Mouse (Mus musculus): Measurements from ENCODE around the gene Gm20683.

DNA sequence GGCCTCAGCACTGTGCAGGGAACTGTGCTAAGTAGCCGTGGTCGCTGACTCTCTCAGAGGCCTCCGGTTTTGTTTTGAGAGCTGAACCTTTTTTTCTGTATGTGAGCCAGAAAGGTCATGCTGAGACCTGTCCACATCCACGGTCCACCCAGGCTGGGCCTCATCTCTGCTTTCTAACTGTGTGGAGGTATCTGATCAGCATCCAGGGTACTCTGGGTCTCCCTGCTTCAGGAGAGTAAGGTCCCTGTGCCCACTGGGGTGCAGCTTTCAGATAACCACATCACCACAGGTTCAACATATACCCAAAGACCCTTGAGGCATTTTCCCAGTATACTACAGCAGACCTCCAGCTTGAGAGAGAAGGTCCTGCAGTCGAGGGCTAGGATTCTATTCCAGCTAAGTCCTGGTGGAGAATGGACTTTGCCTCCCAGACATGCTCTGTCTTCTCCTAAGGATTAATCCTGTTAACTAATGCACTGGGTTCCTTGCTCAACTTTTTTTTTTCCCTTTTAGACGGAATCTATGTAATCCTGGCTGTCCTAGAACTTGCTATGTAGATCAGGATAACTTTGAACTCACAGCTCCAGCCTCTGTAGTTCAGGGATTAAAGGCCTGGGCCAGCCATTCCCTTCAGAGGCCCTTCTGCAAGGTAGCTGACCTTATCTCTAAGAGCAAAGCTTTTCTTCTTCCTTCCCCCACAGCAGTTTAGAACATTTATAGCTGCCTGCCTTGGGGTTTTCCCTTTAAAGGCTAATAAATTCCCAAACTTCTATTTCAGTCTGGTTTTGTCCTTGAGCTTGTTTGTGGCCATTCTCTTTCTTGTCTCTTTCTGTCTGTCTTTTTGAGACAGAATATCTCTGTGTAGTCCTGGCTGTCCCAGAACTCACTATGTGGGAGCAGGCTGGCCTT is 20.4 kb upstream of the Gm20683 start:
- TF ChIP-seq CTCF (IDR thresholded peaks at IDR 0.05; ENCODE audit: low read depth, low read length) (no peak), POLR2A (IDR thresholded peaks at IDR 0.05; ENCODE audit: extremely low read depth, insufficient read depth, low read length) (no peak)

All from liver, adult 2 months (tissue).